Mouse (Mus musculus) kidney, postnatal 4 days (tissue): ENCODE data around the gene Fto.

Experiments used
- DNase-seq, 2 experiments: peaks; one replicate each; pipeline ENCODE4 v3.0.0; 2021; ENCODE audit warnings: mixed read lengths in 2 of 2

Fto gene

DNA sequence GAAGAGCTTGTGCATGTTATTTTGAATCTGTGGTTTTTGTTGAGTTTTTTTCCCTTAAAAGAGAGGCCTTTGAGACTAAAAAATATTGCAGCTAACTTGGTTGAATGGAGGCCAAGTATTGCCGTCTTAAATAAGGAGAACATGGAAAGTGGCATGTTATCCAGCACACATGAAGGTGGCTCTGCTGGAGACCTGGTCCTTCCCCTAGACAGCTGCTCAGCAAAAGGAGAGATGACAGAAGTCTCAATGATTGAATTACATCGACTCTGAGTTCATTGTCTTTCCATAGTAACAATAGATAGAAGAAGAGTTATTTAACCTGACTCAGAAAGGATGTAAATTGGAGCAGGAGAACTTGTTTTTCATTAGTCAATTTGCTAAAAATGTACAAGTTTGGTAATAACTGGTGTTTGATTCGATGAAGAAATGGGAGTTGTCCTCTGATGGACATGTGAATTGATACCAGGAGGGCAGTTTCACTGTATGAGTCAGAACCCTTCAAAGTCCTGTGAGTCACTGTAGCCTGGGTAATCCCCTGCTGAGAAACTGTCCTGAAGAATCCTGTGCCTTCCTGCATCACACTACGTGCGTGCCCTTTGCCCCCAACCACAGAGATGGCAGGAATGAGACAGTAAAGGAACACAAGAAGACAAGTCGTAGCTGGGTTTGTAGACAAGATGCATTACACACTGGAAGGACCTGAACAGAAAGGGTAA, 82.2 kb downstream of the Fto start:
- no peak for DNase-seq

GRCm38 (mm10) chr8:91398053-91398452, 84.7 kb downstream of the Fto start:
- no peak for DNase-seq

- no peak for DNase-seq
Observed at GRCm38 (mm10) chr8:91402980-91403975, 90.0 kb downstream of the Fto start.

DNA sequence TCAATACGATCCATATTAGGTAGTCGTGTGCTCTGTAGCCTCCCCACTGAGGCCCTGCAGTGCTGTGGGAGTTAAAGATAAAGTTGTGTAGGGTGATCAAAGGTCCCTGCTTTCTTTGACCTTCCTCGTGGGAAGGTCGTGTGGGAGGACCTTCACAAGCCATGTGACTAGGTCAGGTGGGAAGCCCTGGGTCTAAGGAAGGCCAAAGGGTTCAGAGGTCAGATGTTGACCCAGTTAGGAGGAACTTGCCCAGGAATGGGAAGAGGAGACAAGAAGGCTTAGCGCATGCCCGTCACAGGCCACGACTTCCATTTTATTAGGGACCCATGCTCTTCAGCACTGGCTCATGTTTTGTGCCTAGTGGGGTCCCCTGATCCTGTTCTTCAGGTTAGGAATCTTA, 91.0 kb downstream of the Fto start:
- DNase-seq = no peak

DNA sequence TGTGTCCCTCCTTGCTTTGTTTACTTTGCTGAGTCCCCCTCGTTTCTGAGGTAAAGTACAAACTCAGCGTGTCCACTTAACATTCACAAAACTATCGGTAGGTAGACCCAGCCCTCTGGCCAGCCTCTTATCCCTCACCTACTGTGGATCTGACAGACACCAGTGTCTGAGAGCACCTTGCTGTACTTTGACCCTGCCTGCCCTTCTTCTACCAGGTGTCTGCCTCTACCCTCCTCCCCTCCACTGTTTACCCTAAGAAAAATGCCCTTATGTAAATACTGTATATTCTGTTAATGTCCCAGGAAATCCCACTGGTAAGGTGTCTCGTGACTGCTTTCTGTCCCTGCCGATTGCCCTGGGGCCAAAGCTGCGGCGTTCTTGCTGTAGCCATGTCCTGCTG, 91.8 kb downstream of the Fto start:
- no peak for DNase-seq

DNA sequence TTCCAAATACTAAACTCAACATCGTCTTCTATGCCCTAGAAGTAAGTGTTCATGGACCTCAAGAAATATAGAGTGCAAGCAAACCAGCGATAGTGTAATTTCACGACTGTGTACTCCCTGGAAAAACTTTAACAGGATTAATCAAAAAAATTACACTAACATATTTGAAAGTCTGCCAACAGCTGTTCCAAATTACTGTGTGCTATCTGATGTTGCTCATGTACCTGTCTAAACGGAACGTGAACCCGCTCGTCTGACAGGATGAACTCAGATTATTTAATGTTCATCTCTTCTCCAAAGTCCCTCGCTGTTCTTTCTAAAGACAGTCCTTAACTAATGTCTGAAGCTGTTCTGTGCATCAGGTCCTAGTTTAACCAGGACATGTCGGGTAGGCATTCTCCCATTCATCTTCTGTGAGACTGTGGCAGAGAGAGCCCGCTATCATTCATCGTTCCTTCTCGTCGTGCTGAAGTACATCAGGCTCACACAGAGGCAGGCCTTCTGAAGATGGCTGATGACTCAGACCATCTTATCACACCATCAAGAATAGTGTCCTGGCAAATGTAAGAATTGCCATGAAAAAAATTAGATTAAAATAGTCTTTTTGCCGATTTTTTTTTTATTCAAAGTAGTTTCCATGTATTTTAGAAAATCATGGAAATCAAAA, 93.4 kb downstream of the Fto start:
- DNase-seq = no peak

DNA sequence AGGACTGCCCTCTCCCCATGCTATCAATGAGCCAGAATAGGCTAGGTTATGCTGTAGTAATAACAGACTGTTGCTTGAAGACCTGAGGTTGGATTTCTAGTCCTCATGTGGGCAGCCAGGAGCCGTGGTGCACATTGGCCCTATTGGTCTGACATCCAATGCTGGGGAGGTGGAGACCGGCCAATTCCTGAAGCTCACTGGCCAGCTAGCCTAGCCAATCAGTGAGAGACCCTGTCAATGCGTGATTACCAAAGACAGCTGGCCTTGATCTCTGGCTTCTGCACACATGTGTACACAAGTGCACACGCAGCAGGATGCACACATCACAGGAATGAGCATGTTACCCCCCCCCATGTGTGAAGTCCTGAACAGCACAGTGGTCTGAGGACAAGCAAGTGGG, 94.6 kb downstream of the Fto start:
- DNase-seq = no peak

GRCm38 (mm10) chr8:91410007-91410406, 96.7 kb downstream of the Fto start:
- no peak for DNase-seq

DNA sequence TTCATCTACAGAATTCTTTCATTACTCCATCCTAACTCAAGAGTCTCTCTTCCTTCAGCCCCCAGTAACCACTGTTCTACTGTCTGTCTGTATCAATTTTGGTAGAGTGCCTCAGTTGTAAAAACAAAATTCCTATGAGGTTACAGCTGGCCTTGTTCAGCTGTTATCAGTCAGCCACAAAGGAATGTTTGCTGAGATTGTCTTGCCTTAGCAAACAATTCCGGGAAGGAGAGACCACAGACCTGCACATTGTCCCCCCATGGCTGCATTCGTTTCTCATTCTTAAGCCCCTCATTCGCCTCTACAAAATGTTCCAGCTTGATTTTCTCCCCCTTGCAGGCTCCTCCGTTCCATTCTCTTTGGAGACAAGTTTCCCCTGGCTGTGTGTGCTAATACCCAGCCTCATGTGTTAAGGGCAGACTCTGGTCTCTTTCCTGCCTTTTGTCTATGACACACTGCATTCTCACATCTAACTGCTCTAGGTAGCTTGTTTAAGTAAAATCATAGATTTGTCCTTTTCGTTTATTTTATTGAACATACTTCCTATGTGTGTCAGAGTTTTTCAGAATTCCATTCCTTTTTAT, 111.3 kb downstream of the Fto start:
- no peak for DNase-seq

GRCm38 (mm10) chr8:91425251-91425866, 112.0 kb downstream of the Fto start:
- DNase-seq = peak; percentile 29 to 42

GRCm38 (mm10) chr8:91426496-91426895, 113.2 kb downstream of the Fto start:
- no peak for DNase-seq

- no peak for DNase-seq
Observed at GRCm38 (mm10) chr8:91430333-91430940, 117.1 kb downstream of the Fto start.

DNA sequence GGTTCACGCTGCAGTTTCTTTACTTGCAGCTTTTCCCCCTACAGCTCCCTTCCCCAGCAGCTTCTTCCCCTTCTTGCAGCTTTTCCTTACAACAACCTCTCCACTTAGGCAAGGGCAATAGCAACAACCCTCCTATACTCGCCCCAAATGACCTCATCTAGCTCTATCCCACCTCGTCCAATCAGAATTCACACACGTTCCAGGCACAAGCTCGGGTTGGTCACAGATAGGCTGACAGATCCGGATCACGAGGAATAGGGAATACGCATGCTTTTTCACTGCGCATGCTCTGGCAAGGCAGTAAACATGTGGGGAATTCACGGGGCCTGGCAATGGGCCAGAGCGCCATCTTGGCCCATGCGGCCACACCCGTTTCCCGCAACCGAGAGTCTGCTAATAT, 122.7 kb downstream of the Fto start:
- DNase-seq = no peak

DNA sequence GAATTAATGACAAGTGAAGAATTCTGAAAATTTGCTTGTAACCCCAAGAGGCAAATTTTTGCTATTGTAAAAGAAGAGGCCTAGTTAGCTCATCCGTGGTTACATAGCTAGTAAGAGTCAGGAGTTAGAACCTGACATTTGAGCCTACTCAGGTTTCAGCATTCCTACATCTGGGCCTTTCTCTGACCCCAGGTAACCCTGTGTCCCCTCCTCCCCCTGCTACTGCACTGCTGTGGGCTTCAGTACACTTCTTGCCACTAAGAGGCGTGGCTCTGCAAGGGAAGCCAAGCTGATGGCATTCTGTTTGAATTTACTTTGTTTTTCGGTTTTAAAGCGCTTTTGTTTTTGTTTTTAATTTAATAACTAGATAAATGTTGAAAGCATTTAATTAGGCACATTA, 130.6 kb downstream of the Fto start:
- DNase-seq = peak; percentile 40 to 64

DNA sequence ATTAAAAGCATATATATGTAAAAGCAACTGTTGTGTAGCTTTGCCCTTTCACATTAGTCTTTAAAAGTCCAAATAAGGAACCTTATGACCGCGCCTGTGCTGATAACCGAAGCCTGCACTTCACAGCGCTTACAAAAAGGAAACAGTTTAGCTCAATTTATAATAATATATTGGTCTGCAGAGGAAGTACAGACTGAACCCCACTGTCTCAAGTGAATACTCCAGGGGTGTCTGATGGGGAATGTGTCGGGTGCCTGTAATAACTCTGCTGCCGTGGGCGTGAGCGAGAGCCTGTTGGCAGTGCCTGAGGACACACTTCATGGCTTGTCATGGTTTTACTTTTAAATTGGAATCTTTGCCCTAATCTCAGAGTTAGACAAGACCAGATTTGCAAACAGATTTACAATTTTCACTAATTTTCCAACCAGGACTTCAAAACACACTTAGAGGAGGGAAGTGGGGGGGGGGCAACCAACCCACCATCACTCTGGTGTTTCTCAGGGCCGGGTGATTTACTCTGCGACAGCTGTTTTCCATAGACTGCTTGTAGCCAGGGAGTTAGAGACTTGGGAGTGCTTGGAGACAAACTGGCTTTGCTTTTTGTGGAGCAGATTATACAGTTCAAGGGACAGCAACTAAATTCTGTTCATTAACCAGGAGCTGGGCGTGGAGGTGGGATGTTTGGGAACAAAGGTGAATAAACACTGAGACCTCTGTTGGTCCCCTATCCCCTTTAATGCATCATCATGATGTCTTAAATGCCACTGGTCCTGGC, 131.5 kb downstream of the Fto start:
- peak; percentile 55 to 63 for DNase-seq

GRCm38 (mm10) chr8:91445516-91445915, 132.2 kb downstream of the Fto start:
- peak; percentile 20 to 38 for DNase-seq

- DNase-seq = no peak
Observed at GRCm38 (mm10) chr8:91446008-91446407, 132.7 kb downstream of the Fto start.

DNA sequence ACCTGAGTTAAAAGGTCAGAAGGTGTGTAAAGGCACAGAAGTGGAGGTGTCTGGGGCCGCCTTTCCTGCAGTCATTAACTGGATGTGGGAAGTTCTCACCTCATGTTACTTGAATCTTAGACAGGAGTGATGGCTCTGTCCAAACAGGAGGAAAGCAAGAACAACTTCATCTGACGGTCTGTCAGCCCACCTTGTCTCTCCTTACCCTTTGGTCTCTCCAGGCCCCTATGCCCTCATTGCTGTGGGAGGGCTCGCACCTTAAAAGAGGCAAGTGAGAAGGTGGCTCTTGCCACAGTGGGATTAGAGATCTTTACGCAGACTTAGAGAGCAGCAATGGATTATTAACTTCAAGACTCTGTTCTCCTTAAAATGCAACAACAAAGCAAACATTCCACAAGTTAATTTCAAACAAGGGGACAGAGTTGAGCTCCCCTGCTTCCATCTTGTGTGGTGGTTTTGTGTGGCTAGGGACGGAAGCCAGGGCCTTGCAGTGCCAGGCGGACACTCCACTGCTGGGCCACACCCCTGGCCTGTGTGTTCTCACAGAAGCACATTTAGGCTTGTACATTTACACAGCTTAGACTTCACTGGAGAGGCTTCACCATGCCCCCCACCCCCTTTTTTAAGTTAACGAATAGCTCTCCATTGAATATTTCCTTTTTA, 135.5 kb downstream of the Fto start:
- DNase-seq = peak; percentile 22 to 36

DNA sequence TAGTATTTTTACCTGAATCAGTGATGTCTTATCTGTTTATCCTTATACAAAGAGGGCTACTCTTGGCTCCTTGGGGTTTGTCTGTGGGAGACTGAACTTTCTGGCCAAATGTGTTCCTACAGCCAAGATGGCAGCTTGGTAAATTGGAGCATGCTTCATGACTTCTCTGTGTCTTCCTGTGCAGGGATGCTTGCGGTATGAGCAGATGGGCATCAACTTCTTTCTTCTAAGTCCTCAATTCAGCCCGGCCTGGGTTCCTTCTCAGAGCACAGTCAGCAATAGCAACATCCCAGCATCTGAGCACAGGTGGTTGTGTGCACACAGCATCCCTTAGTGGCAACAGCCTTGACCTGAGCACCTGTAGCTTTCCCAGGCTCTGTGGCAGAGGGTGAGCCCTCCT, 141.6 kb downstream of the Fto start:
- no peak for DNase-seq

DNA sequence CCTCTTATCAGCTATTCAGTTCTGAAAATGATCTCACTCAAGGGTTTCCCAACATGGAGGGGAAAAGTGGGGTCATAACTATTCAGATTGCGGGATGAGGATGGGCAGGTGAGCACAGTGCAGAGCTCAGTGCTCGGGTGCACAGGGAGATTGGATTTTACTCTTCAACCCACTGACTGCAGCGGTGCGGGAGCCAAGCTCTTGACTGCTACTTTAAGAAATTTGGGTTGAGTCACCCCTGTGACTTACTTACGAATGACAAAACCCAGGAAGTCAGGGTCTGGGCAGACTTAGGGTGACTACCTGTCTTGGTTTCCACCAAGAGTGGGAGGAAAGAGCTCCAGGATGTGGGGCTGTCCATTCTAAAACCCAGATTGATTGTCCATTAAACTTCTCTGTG, 142.3 kb downstream of the Fto start:
- no peak for DNase-seq

DNA sequence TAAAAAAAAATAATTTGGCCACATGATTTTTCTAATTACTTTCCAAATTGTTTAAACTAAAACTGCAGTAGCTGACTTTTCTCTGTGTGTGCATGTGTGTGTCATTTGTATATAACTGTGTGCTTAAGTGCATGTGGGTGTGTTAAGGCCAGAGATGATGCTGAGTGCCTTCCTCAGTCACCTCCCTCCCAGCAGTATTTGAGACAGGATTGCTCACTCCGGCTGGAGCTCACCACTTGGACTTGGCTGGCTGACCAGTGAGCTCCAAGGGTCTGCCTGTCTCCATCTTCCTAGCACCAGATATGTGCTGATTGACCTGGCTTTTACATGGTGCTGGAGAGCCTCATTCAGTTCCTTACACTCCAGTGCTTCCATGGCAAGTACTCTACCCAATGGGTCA, 144.7 kb downstream of the Fto start:
- no peak for DNase-seq
